Mouse (Mus musculus): ENCODE data around the gene Cp. TPM values are rescaled to one million over a fixed set of nuclear protein-coding genes. Genes with fewer than 3 reads are reported as not detected.

Gene Cp
- total RNA-seq, 2 experiments from 2014 or later = 40.1 to 62.7 TPM

Other genes starting within 250 kb of the Cp start
- gene Hps3, start 78.3 kb downstream of the Cp start, total RNA-seq (2021) = 10 to 100 TPM; 12.9 to 13.2 TPM
- gene Hltf, start 100.8 kb downstream of the Cp start, total RNA-seq (2021) = 10 to 100 TPM; 17.4 to 27.2 TPM
- 100 to 1,000 TPM in 1 of 2 experiments, 10 to 100 TPM in 1; 81.2 to 140 TPM for gene Gyg, start 198.3 kb downstream of the Cp start, total RNA-seq (2021)

Measured in adrenal gland, postnatal 36 days (tissue).